Mouse (Mus musculus): ENCODE data around the gene Rnf208.

DNA sequence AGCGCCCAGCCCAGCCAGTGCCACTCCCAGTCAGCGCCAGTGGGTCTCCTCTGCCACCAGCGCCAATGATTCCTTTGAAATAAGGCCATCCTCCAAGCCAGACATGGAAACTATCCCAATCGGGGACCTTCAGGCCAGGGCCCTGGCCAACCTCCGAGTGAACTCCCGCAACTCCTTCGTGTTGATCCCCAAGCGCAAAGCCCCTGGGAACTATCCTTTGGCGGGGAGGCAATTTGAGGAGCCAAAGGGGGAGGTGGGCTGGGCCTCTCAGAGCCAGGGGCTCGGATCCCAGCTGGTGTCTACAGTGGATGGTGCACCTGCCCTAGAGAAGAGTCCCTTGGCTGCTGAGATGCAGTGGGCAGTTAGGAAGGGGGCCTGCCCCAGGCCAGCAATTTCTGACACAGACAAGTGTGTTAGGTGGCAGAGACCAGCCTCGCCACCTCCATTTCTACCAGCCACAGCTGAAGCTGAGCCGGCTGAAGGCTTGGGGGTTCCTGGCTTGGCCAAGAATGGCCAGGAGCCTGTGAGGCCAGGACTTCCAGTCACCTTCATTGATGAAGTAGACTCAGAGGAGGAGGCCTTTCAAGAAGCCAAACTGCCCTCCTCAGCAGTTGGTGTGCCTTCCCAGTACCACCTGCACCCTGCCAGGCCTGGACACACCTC, 21.7 kb downstream of the Rnf208 start:
- TF ChIP-seq MYOG (IDR thresholded peaks at IDR 0.05; ENCODE audit: control insufficient read depth in 1 of 3, insufficient read depth in 1 of 3, insufficient read length in 2 of 3, low read depth in 2 of 3): no peak
- TF ChIP-seq TCF12 (IDR thresholded peaks at IDR 0.05; ENCODE audit: insufficient read depth, poor library complexity, severe bottlenecking): no peak
- no peak for TF ChIP-seq POLR2A (IDR thresholded peaks at IDR 0.05; ENCODE audit: insufficient read length, low read depth)
- no peak for TF ChIP-seq MAX (IDR thresholded peaks at IDR 0.05; ENCODE audit: low read depth)
- no peak for TF ChIP-seq POLR2AphosphoS2 (IDR thresholded peaks at IDR 0.05; ENCODE audit: insufficient read length, low read depth)
- no peak for TF ChIP-seq TCF3 (IDR thresholded peaks at IDR 0.05; ENCODE audit: insufficient read length, low read depth)
- no peak for TF ChIP-seq MYOD1 (IDR thresholded peaks at IDR 0.05; ENCODE audit: control insufficient read depth in 1 of 3, insufficient read length in 2 of 3, low read depth in 2 of 3)

All from myocyte (in vitro differentiated cells).